Mouse (Mus musculus) adrenal gland, adult 18-20 months (tissue): ENCODE results near the gene Tssk6. TPM values are rescaled to one million over a fixed set of nuclear protein-coding genes. Genes with fewer than 3 reads are reported as not detected.
A peak's percentile ranks its signal among the peaks of the same experiment; 100 is the strongest.
"Not testable (repeated sequence)": the region's sequence is repeated elsewhere in the genome, so short reads cannot be mapped to it uniquely, and the experiment has no call there.

Experiments used
- DNase-seq, 2 experiments: peaks; one replicate each; pipeline ENCODE4 v3.0.0; 2021 to 2022; ENCODE audit warnings: low spot score in 2 of 2
- total RNA-seq, 2 experiments: library from RNA; stranded (reverse); gene quantifications; 1 replicate in 1 of 2; 2 replicates in 1 of 2; pipeline ENCODE4 v1.2.3; 2021

Gene Tssk6
- total RNA-seq, 2 experiments from 2014 or later, result 0.51 to 0.60 TPM

GRCm38 (mm10) chr8:69914526-69914925 lies 12.5 kb downstream of the Tssk6 start:
- no peak for DNase-seq

- DNase-seq, result no peak
These were observed 13.8 kb downstream of the Tssk6 start for GRCm38 (mm10) chr8:69915748-69916147.

GRCm38 (mm10) chr8:69918506-69918905 lies 16.5 kb downstream of the Tssk6 start:
- no peak for DNase-seq

- DNase-seq, result peak; percentile 63 to 81
These were observed 17.0 kb downstream of the Tssk6 start for GRCm38 (mm10) chr8:69919010-69919409.

- DNase-seq, result peak in 1 of 2 experiments; percentile 44
These were observed 18.1 kb downstream of the Tssk6 start for GRCm38 (mm10) chr8:69919876-69920662.

- DNase-seq, result no peak
These were observed 19.2 kb downstream of the Tssk6 start for GRCm38 (mm10) chr8:69921141-69921540.

GRCm38 (mm10) chr8:69923986-69924385 lies 22.0 kb downstream of the Tssk6 start:
- DNase-seq, result no peak

- DNase-seq, result no peak
These were observed 24.9 kb downstream of the Tssk6 start for GRCm38 (mm10) chr8:69926901-69927300.

GRCm38 (mm10) chr8:69933811-69934210 lies 31.8 kb downstream of the Tssk6 start:
- no peak for DNase-seq

GRCm38 (mm10) chr8:69934582-69934981 lies 32.6 kb downstream of the Tssk6 start:
- no peak for DNase-seq

GRCm38 (mm10) chr8:69935431-69935830 lies 33.4 kb downstream of the Tssk6 start:
- no peak for DNase-seq

- no peak for DNase-seq
These were observed 34.2 kb downstream of the Tssk6 start for GRCm38 (mm10) chr8:69936050-69936794.

- DNase-seq, result no peak
These were observed 35.5 kb downstream of the Tssk6 start for GRCm38 (mm10) chr8:69937466-69937865.

GRCm38 (mm10) chr8:69938245-69938982 lies 36.4 kb downstream of the Tssk6 start:
- no peak for DNase-seq

- DNase-seq, result no peak
These were observed 37.6 kb downstream of the Tssk6 start for GRCm38 (mm10) chr8:69939633-69940032.

GRCm38 (mm10) chr8:69940386-69940785 lies 38.4 kb downstream of the Tssk6 start:
- DNase-seq, result no peak

GRCm38 (mm10) chr8:69942495-69942894 lies 40.5 kb downstream of the Tssk6 start:
- DNase-seq, result not testable (repeated sequence)

GRCm38 (mm10) chr8:69950300-69950699 lies 48.3 kb downstream of the Tssk6 start:
- DNase-seq, result no peak
